Mouse (Mus musculus) retina, adult 2 months (tissue): Measurements from ENCODE around the gene Olfr1338.
"Not testable (repeated sequence)": the region's sequence is repeated elsewhere in the genome, so short reads cannot be mapped to it uniquely, and the experiment has no call there.

Experiments used
- DNase-seq: peaks from one replicate; pipeline ENCODE4 v3.0.0-alpha.2; 2012; ENCODE audit warnings: low read depth, low spot score

The Olfr1338 gene

DNA sequence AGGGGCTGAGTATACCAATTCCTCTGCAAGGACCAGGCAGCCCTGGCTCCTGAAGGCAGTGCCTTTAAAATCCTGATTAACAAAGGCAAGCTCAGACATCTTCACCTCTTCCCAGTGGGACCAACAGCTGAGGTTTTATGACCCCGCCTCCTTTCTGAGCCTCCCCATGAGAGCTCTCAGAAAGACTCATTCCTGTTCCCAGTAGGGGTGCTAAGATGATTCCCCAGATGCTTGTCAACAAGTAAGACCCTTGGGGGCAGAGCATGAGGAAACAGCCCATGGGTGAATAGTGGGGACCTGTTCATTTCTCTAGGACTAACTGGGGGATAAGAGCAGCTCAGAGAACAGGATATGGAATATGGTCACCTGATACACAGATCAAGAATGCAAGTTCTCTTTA is at the start of gene Olfr1338:
Gene Olfr1338 (minus strand): TSS at position 101 of the 400 bp plus-strand sequence.
- no peak for DNase-seq

DNA sequence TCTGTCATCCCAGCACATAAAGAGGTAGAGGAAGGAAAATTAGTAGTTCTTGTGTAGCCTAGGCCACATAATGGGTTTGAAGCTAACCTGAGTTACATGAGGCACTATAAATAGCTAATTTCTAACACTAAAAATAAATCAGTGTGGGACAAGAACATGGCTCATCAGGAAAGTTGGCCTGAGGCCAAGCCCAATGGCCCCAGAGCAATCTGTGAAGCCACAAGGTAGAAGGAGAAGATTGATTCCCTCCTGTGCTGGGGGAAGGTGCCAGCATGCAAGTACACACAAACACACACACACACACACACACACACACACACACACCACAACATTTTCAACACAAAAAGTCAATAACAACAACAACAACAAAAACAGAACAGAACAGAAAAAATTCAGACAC is 34.3 kb upstream of the Olfr1338 start:
- DNase-seq = not testable (repeated sequence)

DNA sequence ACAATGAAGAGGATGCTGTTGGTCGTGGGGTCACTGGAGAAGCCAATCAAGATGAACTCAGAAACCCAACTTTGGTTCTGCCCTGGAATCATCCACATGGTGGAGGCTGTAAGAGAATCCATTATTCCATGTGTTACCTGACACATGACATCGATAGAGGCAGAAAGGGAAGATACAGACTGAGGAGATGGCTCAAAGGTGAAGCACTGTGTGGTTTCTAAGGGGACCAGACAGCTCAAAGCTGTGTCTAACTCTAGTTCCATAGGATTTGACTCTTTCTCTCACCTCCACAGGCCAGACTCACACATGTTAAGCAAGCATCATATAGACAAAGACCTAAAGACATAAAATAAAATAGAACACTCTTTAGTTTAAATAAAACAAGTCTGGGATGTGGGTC is 23.9 kb upstream of the Olfr1338 start, which contains the start of gene Olfr1337:
Gene Olfr1337 (minus strand): TSS at position 101 of the 400 bp plus-strand sequence.
- no peak for DNase-seq

DNA sequence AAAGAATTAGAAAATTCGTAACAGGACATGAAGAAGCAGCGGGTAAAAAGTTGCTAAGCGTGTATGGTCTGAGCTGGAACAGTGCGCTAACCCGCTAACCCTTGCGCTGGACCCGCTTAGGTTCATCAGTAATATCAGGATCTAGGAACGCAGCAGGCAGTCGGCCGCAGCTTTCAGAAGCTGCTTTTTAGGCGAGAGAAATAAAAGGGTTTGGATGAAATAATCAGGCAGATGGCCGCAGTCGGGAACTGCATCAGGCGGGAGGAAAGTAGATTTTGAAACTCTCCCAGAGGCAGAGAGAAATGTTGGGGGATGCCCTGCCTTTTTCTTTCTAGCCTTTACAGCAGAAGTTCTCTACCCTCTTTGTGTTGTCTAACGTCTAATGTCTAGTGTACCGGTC is 16.7 kb downstream of the Olfr1338 start:
- DNase-seq = no peak

DNA sequence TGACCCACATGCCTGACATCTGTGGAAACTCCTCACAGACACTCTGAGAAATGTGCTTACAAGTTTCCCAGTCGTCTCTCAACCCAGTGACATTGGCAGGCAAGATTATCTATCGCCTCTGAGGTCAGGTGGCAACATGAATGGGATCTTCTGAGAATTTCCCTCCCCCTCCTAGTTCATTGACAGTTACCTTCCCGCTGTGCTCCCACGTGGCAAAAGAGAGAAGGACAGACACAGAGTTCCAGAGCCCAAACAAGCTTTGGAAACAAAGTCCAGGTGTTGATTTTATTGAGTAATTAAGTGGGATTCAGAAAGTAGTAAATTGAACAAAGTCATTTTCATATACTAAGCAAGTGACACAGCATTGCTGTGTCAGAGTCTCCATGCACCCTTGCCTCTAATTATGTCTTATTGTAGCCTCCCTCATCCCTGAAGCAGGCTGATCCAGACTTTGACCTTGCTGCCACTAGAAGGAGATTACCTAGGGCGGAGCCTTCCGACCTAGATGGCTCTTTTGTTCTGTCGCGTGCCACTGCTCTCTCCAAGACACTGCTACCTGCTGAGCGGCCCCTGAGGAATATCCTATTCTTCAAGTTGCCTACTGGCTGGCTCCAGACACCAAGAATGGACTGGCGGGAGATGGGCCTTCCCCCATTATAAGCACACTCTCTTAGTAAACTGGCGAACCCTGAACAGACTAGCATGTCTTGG is 17.4 kb downstream of the Olfr1338 start:
- no peak for DNase-seq

DNA sequence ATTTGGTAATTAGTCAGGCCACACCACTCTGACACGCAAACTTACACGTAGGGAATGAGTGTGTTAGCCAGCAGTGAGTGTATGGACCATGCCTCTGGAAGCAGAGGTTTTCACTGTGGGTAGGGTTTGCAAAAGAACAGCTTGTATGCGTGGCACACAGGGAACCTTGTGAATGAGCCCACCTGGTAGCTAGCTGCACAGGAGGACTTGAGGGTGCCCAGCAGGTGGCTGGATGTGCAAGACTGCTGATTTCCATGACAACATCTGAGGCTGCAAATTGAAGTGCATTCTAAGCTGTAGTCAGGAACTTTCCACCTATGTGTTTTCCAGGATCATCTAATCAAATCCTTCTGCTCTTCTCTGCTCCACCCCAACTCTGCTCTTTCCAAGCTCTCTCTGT is 19.0 kb downstream of the Olfr1338 start:
- no peak for DNase-seq

DNA sequence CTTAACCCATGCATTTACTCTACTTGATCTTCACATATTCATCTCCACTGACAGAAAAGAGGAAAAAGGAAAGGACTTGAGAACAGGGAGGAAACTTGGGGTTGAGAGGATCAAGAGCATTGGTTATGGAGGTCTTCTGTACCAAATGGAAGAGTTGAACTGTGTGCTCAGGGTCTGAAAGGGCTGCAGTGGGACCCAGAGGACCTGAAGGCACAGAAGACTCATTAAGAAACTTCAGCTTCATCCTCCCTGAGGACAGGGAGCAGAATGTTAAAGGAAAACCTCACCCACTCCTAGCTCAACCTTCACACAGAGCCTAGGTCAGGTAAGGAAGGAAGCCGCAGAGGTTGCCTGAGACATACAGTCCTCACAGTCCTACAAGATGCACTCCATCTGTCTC is 26.7 kb downstream of the Olfr1338 start, which contains the start of gene Olfr1339:
Gene Olfr1339 (plus strand): TSS at position 301 of the 400 bp plus-strand sequence.
- no peak for DNase-seq

DNA sequence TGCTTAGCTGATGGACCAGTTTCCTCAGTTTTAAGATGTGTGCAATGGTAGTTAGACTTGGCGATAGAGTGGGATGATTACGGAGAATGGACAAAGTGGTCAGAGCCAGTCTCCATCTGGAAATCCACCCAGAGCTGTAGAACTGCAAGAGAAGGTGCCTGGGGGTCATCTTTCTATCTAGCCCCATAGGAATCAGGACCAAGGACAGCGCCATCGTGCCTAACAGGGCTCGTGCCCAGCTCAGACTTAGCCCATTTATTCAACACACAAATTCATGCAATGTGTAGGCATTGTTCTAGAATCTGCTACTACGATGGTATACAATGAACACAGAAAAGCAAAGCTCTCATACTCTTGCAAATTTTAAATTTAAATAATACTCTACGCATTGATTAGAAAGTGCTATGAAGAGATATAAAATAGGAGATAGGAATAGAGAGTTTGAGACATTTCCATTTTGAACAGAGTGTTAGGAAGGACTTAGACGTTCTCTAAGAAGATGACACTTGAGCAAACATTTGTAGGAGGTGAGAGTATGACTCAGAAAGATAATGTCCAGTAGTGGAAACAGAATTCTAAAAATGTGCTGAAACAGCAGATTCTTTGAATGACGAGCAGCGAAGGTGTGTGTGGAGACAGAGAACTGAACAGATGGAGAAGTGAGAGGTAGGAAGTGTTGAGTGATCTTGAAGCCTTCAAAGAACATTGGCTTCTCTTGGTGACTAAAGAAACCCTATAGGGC is 36.6 kb downstream of the Olfr1338 start:
- no peak for DNase-seq

DNA sequence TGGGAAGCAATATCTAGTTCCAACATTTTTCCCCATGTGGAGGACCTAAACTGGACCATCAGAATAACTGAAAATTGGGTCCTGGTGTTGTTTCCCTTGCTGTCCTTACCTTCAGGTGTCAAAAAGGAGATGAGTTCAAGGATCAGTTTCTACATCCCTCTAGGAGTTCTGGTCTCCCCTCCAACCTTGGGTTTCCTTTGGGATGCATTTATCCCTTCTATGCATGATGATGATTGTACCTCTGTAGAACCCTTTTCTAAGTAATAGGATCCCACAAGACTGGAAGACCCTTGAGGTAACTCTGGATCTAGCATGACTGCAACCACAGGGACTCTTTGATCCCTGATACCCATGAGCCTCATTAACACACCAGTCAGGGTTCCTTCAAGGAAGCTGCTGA is 38.7 kb downstream of the Olfr1338 start, which contains the start of gene Olfr1340:
Gene Olfr1340 (plus strand): TSS at position 301 of the 400 bp plus-strand sequence.
- no peak for DNase-seq

DNA sequence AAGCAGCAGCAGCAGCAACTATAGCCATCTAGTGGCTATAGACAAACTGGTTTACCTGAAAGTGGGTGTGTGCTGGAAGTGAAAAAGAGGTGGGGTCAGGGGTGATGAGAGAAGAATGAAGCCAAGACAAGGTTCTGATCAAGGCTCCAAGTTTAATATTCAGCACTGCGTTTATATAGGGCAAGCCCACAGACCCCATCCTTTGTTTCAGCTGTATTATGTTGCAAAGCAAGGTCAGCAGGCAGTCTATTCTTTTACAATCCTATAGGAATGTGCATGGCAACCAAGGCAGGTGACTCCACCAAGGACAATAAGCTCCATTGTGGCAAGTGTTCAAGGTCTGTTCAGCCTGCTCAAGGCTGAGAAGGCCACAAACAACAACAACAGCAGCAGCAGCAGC is 46.9 kb downstream of the Olfr1338 start:
- no peak for DNase-seq

DNA sequence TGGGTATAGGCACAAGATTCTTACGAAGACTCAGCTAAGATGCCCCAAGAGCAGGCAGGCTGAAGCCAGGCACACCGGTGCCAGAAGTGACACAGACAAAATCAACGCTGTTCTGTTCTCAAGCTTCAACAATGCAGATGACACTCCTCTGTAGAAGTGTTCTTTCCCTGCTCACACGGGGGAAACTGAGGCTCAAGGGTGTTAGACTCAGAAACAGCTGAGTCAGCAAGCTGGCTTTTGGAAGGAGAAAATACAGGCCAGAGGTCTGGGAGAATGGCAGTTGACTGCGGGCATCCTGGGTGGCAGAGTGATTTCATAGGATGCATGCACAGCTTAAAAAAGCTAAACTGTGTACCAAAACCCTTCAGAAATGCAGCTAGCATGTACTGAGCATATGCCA is 50.5 kb downstream of the Olfr1338 start:
- no peak for DNase-seq

DNA sequence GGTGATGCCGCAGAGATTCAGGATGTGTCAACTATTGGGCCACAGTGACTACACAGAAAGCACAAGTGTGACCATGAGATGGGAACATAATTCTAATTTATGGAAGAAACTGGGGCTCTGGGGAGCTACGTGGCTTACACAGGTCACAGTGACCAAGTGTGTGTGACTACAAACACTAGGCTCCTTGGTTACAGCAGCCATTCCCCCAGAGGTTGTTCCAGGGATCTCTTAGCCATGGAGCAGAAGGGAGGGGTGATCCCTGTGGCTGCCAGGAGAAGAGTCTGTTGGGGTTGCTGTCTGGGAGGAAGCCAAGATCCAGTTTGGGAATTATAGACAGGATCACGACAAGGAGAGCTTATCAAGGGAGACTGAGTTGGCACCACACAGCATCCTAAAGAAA is 55.3 kb downstream of the Olfr1338 start, which contains the start of gene Olfr1341:
Gene Olfr1341 (plus strand): TSS at position 301 of the 400 bp plus-strand sequence.
- DNase-seq = no peak
